Mouse (Mus musculus): ENCODE measurements at regions not wholly inside any gene's neighbourhood (a gene's known extent, or its start where the extent isn't known, plus 50 kb on each side); places are given as distances from the start of the nearest gene placed in this dataset.

DNA sequence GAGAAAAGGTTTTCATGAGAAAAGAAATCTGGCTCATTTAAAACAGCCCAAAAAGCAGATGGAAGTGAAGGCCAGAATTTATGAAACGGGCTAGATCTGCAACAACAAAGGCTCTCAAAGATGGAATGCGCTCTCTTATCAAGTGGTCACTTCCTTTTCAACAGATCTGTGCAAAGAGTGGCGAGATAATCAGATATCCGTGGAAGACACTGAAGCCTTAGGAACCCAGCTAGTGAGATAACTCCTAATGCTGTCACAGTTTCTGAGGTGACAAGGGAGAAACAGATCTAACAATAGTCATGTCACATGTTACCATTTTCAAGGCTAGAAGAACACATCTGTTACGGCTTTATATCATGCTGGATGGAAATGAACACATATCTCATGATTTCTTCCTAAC is 107.1 kb downstream of the Tmco5 start:
- no peak for ATAC-seq (replicated peaks; ENCODE audit: low FRiP score, low read depth)
- H3K4me3 ChIP-seq (replicated peaks; ENCODE audit: low read depth, low read length): no peak overlapping the region
- no peaks in the 10 kb centered on the region for H3K27me3 ChIP-seq (ENCODE audit: insufficient read depth, low read length)
- WGBS: 46% methylated on average over 5 of the region's 5 CpGs
- no peaks in the 10 kb centered on the region for H3K36me3 ChIP-seq (ENCODE audit: insufficient read depth, low read length)
- H3K4me1 ChIP-seq (replicated peaks; ENCODE audit: insufficient read depth, low read length): peaks cover 10% of the 10 kb centered on the region; the same call in 1 of the 2 replicates
- no peaks in the 10 kb centered on the region for H3K9me3 ChIP-seq (replicated peaks; ENCODE audit: low read length)
- H3K9ac ChIP-seq (ENCODE audit: low read depth, low read length): no peak overlapping the region
- no peak overlapping the region for H3K27ac ChIP-seq
- no peak for DNase-seq (ENCODE audit: low spot score)
- no peak for TF ChIP-seq CTCF (IDR thresholded peaks at IDR 0.05; ENCODE audit: low read depth)
- H3K4me2 ChIP-seq (ENCODE audit: low read length): no peak overlapping the region

DNA sequence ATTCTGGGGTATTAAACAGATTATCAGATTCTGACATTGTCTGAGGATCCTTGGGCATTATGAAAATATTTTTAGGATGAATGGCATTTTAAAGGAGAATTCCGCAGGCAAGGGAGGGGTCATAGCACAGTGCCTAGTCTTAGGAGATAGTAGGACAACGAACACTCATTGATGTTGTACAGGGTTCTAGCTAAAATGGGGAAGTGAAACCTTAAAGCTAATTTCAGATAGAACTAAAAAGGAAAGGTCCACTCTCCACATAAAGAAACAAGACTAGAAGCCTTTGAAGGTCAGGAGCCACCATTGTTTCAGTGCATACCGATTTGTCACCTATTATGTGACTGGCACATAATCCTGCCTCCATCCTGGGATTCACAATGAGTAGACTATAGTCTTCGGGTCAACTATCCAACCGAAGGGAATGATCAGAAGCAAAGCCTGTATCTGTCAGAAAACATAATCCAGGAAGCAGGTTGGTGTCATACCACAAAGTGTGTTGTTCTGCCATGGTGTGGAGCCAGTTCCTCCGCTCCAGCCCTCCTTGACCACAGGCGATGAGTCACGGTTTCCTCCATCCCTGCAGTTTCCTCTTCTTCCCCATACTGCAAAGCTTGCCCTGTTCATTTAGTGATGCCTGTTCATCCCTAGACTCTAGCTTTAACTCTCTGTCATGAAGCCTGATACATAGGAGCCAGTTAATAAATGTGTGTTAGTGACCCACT is 110.6 kb downstream of the Tmco5 start:
- Histone ChIP-seq H3K4me1 (replicated peaks; ENCODE audit: insufficient read depth, low read length) (peaks cover 3% of the 10 kb centered on the region; the same call in 1 of the 2 replicates), H3K4me3 (replicated peaks; ENCODE audit: low read depth, low read length) (no peak overlapping the region), H3K9ac (ENCODE audit: low read depth, low read length) (no peak overlapping the region), H3K27me3 (ENCODE audit: insufficient read depth, low read length) (no peaks in the 10 kb centered on the region), H3K4me2 (ENCODE audit: low read length) (no peak overlapping the region), H3K9me3 (replicated peaks; ENCODE audit: low read length) (no peaks in the 10 kb centered on the region), H3K27ac (no peak overlapping the region), H3K36me3 (ENCODE audit: insufficient read depth, low read length) (no peaks in the 10 kb centered on the region)
- ATAC-seq (replicated peaks; ENCODE audit: low FRiP score, low read depth): no peak
- WGBS: 87% methylated on average over 8 of the region's 8 CpGs
- DNase-seq (ENCODE audit: low spot score): no peak
- TF ChIP-seq CTCF (IDR thresholded peaks at IDR 0.05; ENCODE audit: low read depth): no peak

DNA sequence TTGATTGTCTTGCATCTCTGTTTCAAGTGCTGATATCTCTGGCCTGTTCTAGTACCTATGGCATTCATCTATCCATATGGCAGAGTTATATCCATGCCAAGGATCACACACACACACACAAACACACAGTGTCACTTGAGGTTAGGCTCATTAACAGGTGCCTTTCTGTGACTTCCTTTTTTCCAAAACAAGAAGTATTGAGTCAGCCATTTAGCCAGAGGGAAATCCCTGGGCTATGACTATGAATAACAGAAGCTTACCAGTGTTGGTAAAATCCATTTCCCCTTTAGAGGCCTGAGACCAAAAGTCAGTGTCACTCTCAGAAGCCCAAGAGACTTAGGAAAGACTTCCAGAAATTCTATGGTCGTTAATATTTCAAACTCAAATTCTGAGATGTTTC is 111.6 kb downstream of the Tmco5 start:
- Histone ChIP-seq H3K27ac (no peak overlapping the region), H3K27me3 (ENCODE audit: insufficient read depth, low read length) (no peaks in the 10 kb centered on the region), H3K4me2 (ENCODE audit: low read length) (no peak overlapping the region), H3K4me1 (replicated peaks; ENCODE audit: insufficient read depth, low read length) (no peaks in the 10 kb centered on the region; the same call in 1 of the 2 replicates), H3K9ac (ENCODE audit: low read depth, low read length) (no peak overlapping the region), H3K9me3 (replicated peaks; ENCODE audit: low read length) (no peaks in the 10 kb centered on the region), H3K4me3 (replicated peaks; ENCODE audit: low read depth, low read length) (no peak overlapping the region), H3K36me3 (ENCODE audit: insufficient read depth, low read length) (no peaks in the 10 kb centered on the region)
- 80% methylated on average over 1 of the region's 1 CpGs for WGBS
- no peak for DNase-seq (ENCODE audit: low spot score)
- ATAC-seq (replicated peaks; ENCODE audit: low FRiP score, low read depth): no peak
- no peak for TF ChIP-seq CTCF (IDR thresholded peaks at IDR 0.05; ENCODE audit: low read depth)

DNA sequence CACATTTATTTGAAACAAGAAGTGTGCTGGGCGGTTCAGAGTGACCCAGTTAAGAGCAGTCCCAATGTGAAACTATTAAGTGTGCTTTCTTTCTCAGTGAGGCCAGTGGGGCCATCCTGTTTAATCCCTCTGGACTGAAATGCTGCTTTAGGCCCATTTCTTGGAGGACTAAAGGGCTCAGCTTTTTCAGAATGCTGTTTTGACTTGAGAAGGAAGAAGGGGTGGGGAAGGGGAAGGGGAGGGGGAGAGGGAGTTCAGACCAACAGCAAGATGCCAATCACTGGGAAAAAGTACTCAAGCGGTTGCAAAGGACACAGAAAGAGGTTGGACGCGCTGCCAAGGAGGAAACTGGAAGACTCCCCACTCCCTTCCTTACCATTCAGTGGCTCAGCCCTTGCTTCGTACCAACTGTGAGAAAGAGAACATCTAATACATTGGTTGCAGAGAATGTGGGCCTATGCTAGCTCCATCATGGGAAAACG is 113.1 kb downstream of the Tmco5 start:
- Histone ChIP-seq H3K4me3 (replicated peaks; ENCODE audit: low read depth, low read length) (no peak overlapping the region), H3K27ac (no peak overlapping the region), H3K9me3 (replicated peaks; ENCODE audit: low read length) (no peaks in the 10 kb centered on the region), H3K4me2 (ENCODE audit: low read length) (no peak overlapping the region), H3K27me3 (ENCODE audit: insufficient read depth, low read length) (no peaks in the 10 kb centered on the region), H3K36me3 (ENCODE audit: insufficient read depth, low read length) (no peaks in the 10 kb centered on the region), H3K9ac (ENCODE audit: low read depth, low read length) (no peak overlapping the region), H3K4me1 (replicated peaks; ENCODE audit: insufficient read depth, low read length) (no peaks in the 10 kb centered on the region)
- no peak for TF ChIP-seq CTCF (IDR thresholded peaks at IDR 0.05; ENCODE audit: low read depth)
- no peak for DNase-seq (ENCODE audit: low spot score)
- 70% methylated on average over 6 of the region's 6 CpGs for WGBS
- ATAC-seq (replicated peaks; ENCODE audit: low FRiP score, low read depth): no peak

DNA sequence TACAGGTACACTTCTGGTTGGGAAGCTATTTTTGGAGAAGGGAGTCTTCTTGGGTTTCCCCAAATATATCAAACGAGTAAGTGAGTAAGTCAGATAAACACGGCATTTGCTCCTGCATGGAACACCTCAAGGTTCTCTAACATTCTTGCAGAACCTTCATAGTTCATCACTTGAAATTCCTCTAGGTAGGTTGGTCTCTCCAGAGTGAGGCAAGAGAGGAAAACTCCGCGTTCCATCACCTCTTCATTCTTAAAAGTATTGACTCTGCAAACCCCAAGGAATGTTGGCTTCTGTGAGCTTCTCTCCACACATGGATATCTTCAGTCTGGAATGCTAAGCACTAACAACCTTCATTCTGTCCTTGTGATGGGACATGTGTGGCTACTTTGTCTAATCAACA is 115.2 kb downstream of the Tmco5 start:
- Histone ChIP-seq H3K4me2 (ENCODE audit: low read length) (no peak overlapping the region), H3K36me3 (ENCODE audit: insufficient read depth, low read length) (no peaks in the 10 kb centered on the region), H3K4me1 (replicated peaks; ENCODE audit: insufficient read depth, low read length) (no peaks in the 10 kb centered on the region), H3K27ac (no peak overlapping the region), H3K4me3 (replicated peaks; ENCODE audit: low read depth, low read length) (no peak overlapping the region), H3K9ac (ENCODE audit: low read depth, low read length) (no peak overlapping the region), H3K9me3 (replicated peaks; ENCODE audit: low read length) (no peaks in the 10 kb centered on the region), H3K27me3 (ENCODE audit: insufficient read depth, low read length) (no peaks in the 10 kb centered on the region)
- DNase-seq (ENCODE audit: low spot score) (no peak), ATAC-seq (replicated peaks; ENCODE audit: low FRiP score, low read depth) (no peak)
- 86% methylated on average over 4 of the region's 4 CpGs for WGBS
- TF ChIP-seq CTCF (IDR thresholded peaks at IDR 0.05; ENCODE audit: low read depth): no peak

DNA sequence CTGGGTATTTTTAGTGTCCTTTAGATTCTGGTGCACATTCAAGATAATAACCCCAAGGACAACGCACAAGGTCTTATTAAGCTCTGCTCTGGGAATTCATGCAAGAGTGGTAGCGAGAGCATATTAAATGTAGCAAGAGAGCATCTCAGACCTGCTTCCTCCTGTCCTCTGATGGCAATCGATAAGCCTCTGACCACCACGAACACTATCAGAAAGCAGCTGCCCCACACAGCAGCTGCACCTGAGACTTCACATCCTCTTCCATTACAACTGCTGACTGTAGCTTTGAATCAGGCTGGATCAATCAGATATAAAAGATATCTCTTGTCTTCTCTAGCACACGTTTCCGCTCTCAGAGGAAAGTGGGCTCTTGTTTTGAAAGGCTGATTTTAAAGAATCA is 117.8 kb downstream of the Tmco5 start:
- WGBS: 86% methylated on average over 6 of the region's 6 CpGs

DNA sequence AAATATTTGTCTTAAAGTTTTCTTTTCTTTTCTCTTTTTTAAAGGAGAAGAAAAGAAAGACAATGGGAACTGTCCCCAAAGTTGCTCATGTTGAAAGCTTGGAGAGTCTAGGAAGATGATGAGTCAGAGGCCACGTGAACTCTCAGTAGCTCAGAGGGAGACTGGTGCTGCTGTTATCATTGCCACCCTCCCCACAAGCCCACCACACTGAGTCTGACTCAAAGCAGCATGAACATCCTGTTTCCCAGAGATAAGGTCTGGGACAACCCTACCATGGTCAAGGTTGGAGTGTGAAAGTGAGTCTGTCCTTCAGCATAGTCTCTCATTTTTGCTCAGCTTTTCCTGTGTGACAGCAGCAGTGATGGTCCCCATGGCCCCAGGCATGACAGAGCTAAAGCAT is 120.3 kb downstream of the Tmco5 start:
- ATAC-seq (replicated peaks; ENCODE audit: low FRiP score, low read depth) (no peak), DNase-seq (ENCODE audit: low spot score) (no peak)
- Histone ChIP-seq H3K27ac (no peak overlapping the region), H3K36me3 (ENCODE audit: insufficient read depth, low read length) (no peaks in the 10 kb centered on the region), H3K4me1 (replicated peaks; ENCODE audit: insufficient read depth, low read length) (no peaks in the 10 kb centered on the region), H3K9me3 (replicated peaks; ENCODE audit: low read length) (no peaks in the 10 kb centered on the region), H3K27me3 (ENCODE audit: insufficient read depth, low read length) (no peaks in the 10 kb centered on the region), H3K4me3 (replicated peaks; ENCODE audit: low read depth, low read length) (no peak overlapping the region), H3K9ac (ENCODE audit: low read depth, low read length) (no peak overlapping the region), H3K4me2 (ENCODE audit: low read length) (no peak overlapping the region)
- TF ChIP-seq CTCF (IDR thresholded peaks at IDR 0.05; ENCODE audit: low read depth): no peak
- 75% methylated on average over 1 of the region's 1 CpGs for WGBS

More for the DNA sequence above, 117.8 kb downstream of the Tmco5 start:
- ATAC-seq (replicated peaks; ENCODE audit: low FRiP score, low read depth) (no peak), DNase-seq (ENCODE audit: low spot score) (no peak)
- H3K9me3 ChIP-seq (replicated peaks; ENCODE audit: low read length): no peaks in the 10 kb centered on the region
- H3K4me2 ChIP-seq (ENCODE audit: low read length): no peak overlapping the region
- no peaks in the 10 kb centered on the region for H3K36me3 ChIP-seq (ENCODE audit: insufficient read depth, low read length)
- H3K4me1 ChIP-seq (replicated peaks; ENCODE audit: insufficient read depth, low read length): no peaks in the 10 kb centered on the region
- no peak for TF ChIP-seq CTCF (IDR thresholded peaks at IDR 0.05; ENCODE audit: low read depth)
- no peaks in the 10 kb centered on the region for H3K27me3 ChIP-seq (ENCODE audit: insufficient read depth, low read length)
- H3K27ac ChIP-seq: no peak overlapping the region
- H3K9ac ChIP-seq (ENCODE audit: low read depth, low read length): no peak overlapping the region
- H3K4me3 ChIP-seq (replicated peaks; ENCODE audit: low read depth, low read length): no peak overlapping the region
